Mouse (Mus musculus): ENCODE measurements around the gene Tmem79. TPM values are rescaled to one million over a fixed set of nuclear protein-coding genes. Genes with fewer than 3 reads are reported as not detected.
A peak's percentile ranks its signal among the peaks of the same experiment; 100 is the strongest.

Gene Tmem79
- polyA plus RNA-seq, 1 experiment from 2014 or later, result 1.4 TPM

- ATAC-seq (no peak), DNase-seq (no peak)
- no peaks in the 10 kb centered on the region for H3K27me3 ChIP-seq (ENCODE audit: insufficient read depth, low read length)
- no peak overlapping the region for H3K4me3 ChIP-seq (ENCODE audit: low read depth, low read length)
- H3K36me3 ChIP-seq (replicated peaks; ENCODE audit: insufficient read depth, low read length), result peaks cover 96% of the 10 kb centered on the region
- TF ChIP-seq EP300 (IDR thresholded peaks at IDR 0.05; ENCODE audit: low read depth) (no peak), CTCF (IDR thresholded peaks at IDR 0.05; ENCODE audit: low read depth) (no peak)
- H3K4me1 ChIP-seq (ENCODE audit: insufficient read depth), result no peaks in the 10 kb centered on the region
- no peak overlapping the region for H3K4me2 ChIP-seq (ENCODE audit: low read depth, low read length)
- H3K9ac ChIP-seq (replicated peaks), result no peak overlapping the region
- WGBS (ENCODE audit: insufficient replicate concordance), result 92% methylated on average over 13 of the region's 13 CpGs
- H3K27ac ChIP-seq (ENCODE audit: low read depth), result no peak overlapping the region
- H3K9me3 ChIP-seq (ENCODE audit: low read length), result no peaks in the 10 kb centered on the region
These were observed 14.8 kb upstream of the Tmem79 start for GRCm38 (mm10) chr3:88350732-88351131.

GRCm38 (mm10) chr3:88339006-88339405 is 3.1 kb upstream of the Tmem79 start:
- Histone ChIP-seq H3K4me1 (ENCODE audit: insufficient read depth) (peaks cover 35% of the 10 kb centered on the region), H3K36me3 (replicated peaks; ENCODE audit: insufficient read depth, low read length) (peaks cover 31% of the 10 kb centered on the region), H3K9me3 (ENCODE audit: low read length) (no peaks in the 10 kb centered on the region), H3K4me2 (ENCODE audit: low read depth, low read length) (peak overlapping the region; percentile 78), H3K27me3 (ENCODE audit: insufficient read depth, low read length) (no peaks in the 10 kb centered on the region), H3K9ac (replicated peaks) (no peak overlapping the region), H3K27ac (ENCODE audit: low read depth) (peak overlapping the region; percentile 98), H3K4me3 (ENCODE audit: low read depth, low read length) (peak overlapping the region; percentile 6; the same call in 1 of the 2 replicates)
- no peak for ATAC-seq
- 70% methylated on average over 3 of the region's 3 CpGs for WGBS (ENCODE audit: insufficient replicate concordance)
- DNase-seq, result no peak
- TF ChIP-seq EP300 (IDR thresholded peaks at IDR 0.05; ENCODE audit: low read depth), result no peak
- no peak for TF ChIP-seq CTCF (IDR thresholded peaks at IDR 0.05; ENCODE audit: low read depth)

GRCm38 (mm10) chr3:88338316-88338715 is 2.4 kb upstream of the Tmem79 start:
- peak overlapping the region; percentile 78 for H3K4me2 ChIP-seq (ENCODE audit: low read depth, low read length)
- TF ChIP-seq EP300 (IDR thresholded peaks at IDR 0.05; ENCODE audit: low read depth) (peak; percentile 57), CTCF (IDR thresholded peaks at IDR 0.05; ENCODE audit: low read depth) (no peak)
- H3K4me1 ChIP-seq (ENCODE audit: insufficient read depth), result peaks cover 37% of the 10 kb centered on the region
- 39% methylated on average over 7 of the region's 7 CpGs for WGBS (ENCODE audit: insufficient replicate concordance)
- no peaks in the 10 kb centered on the region for H3K27me3 ChIP-seq (ENCODE audit: insufficient read depth, low read length)
- H3K9me3 ChIP-seq (ENCODE audit: low read length), result no peaks in the 10 kb centered on the region
- peaks cover 24% of the 10 kb centered on the region for H3K36me3 ChIP-seq (replicated peaks; ENCODE audit: insufficient read depth, low read length)
- peak overlapping the region; percentile 21; the same call in 1 of the 2 replicates for H3K9ac ChIP-seq (replicated peaks)
- ATAC-seq (no peak), DNase-seq (no peak)
- peak overlapping the region; percentile 98 for H3K27ac ChIP-seq (ENCODE audit: low read depth)
- peak overlapping the region; percentile 6; the same call in 1 of the 2 replicates for H3K4me3 ChIP-seq (ENCODE audit: low read depth, low read length)

GRCm38 (mm10) chr3:88337367-88338020 is 1.5 kb upstream of the Tmem79 start:
- WGBS (ENCODE audit: insufficient replicate concordance), result 43% methylated on average over 11 of the region's 11 CpGs
- peak overlapping the region; percentile 78 for H3K4me2 ChIP-seq (ENCODE audit: low read depth, low read length)
- DNase-seq, result peak; percentile 44
- ATAC-seq, result 0 out of 2 replicates have a peak, but pooled peaks have one; percentile 6
- no peak for TF ChIP-seq EP300 (IDR thresholded peaks at IDR 0.05; ENCODE audit: low read depth)
- TF ChIP-seq CTCF (IDR thresholded peaks at IDR 0.05; ENCODE audit: low read depth), result no peak
- H3K9ac ChIP-seq (replicated peaks), result peak overlapping the region; percentile 90; the same call in 1 of the 2 replicates
- H3K4me1 ChIP-seq (ENCODE audit: insufficient read depth), result peaks cover 37% of the 10 kb centered on the region
- no peaks in the 10 kb centered on the region for H3K27me3 ChIP-seq (ENCODE audit: insufficient read depth, low read length)
- no peaks in the 10 kb centered on the region for H3K9me3 ChIP-seq (ENCODE audit: low read length)
- H3K27ac ChIP-seq (ENCODE audit: low read depth), result peak overlapping the region; percentile 98
- H3K4me3 ChIP-seq (ENCODE audit: low read depth, low read length), result peak overlapping the region; percentile 92
- H3K36me3 ChIP-seq (replicated peaks; ENCODE audit: insufficient read depth, low read length), result peaks cover 16% of the 10 kb centered on the region

GRCm38 (mm10) chr3:88335436-88336053 is 403 bp downstream of the Tmem79 start:
- under 1% methylated on average over 27 of the region's 27 CpGs for WGBS (ENCODE audit: insufficient replicate concordance)
- ATAC-seq (peak; percentile 42), DNase-seq (no peak)
- Histone ChIP-seq H3K4me2 (ENCODE audit: low read depth, low read length) (peak overlapping the region; percentile 78), H3K27me3 (ENCODE audit: insufficient read depth, low read length) (no peaks in the 10 kb centered on the region), H3K27ac (ENCODE audit: low read depth) (peak overlapping the region; percentile 98), H3K36me3 (replicated peaks; ENCODE audit: insufficient read depth, low read length) (0 out of 2 replicates have a peak, but pooled peaks cover under 1% of the 10 kb centered on the region), H3K4me3 (ENCODE audit: low read depth, low read length) (peak overlapping the region; percentile 92), H3K4me1 (ENCODE audit: insufficient read depth) (peaks cover 37% of the 10 kb centered on the region), H3K9ac (replicated peaks) (peak overlapping the region; percentile 90), H3K9me3 (ENCODE audit: low read length) (no peaks in the 10 kb centered on the region)
- TF ChIP-seq EP300 (IDR thresholded peaks at IDR 0.05; ENCODE audit: low read depth) (no peak), CTCF (IDR thresholded peaks at IDR 0.05; ENCODE audit: low read depth) (no peak)

- peaks cover 37% of the 10 kb centered on the region for H3K4me1 ChIP-seq (ENCODE audit: insufficient read depth)
- peak overlapping the region; percentile 98 for H3K27ac ChIP-seq (ENCODE audit: low read depth)
- peak overlapping the region; percentile 78 for H3K4me2 ChIP-seq (ENCODE audit: low read depth, low read length)
- no peaks in the 10 kb centered on the region for H3K36me3 ChIP-seq (replicated peaks; ENCODE audit: insufficient read depth, low read length)
- ATAC-seq, result no peak
- 21% methylated on average over 3 of the region's 3 CpGs for WGBS (ENCODE audit: insufficient replicate concordance)
- TF ChIP-seq CTCF (IDR thresholded peaks at IDR 0.05; ENCODE audit: low read depth) (no peak), EP300 (IDR thresholded peaks at IDR 0.05; ENCODE audit: low read depth) (no peak)
- H3K9ac ChIP-seq (replicated peaks), result peak overlapping the region; percentile 90
- no peaks in the 10 kb centered on the region for H3K9me3 ChIP-seq (ENCODE audit: low read length)
- H3K27me3 ChIP-seq (ENCODE audit: insufficient read depth, low read length), result no peaks in the 10 kb centered on the region
- peak overlapping the region; percentile 92 for H3K4me3 ChIP-seq (ENCODE audit: low read depth, low read length)
- no peak for DNase-seq
These were observed 979 bp downstream of the Tmem79 start for GRCm38 (mm10) chr3:88334902-88335435.

Measured in liver, postnatal 0 days (tissue).